Mouse (Mus musculus) heart, adult 18-20 months (tissue): Measurements from ENCODE around the gene Hoxb5. TPM values are rescaled to one million over a fixed set of nuclear protein-coding genes. Genes with fewer than 3 reads are reported as not detected.

Experiments
- DNase-seq, 2 experiments: peaks; one replicate each; pipeline ENCODE4 v3.0.0; 2021 to 2022; ENCODE audit warnings: mixed read lengths in 1 of 2
- total RNA-seq, 2 experiments: library from RNA; stranded (reverse); gene quantifications; 2 replicates each; pipeline ENCODE4 v1.2.3; 2021

The Hoxb5 gene
- total RNA-seq, 2 experiments from 2014 or later, result 0.12 to 0.21 TPM

DNA sequence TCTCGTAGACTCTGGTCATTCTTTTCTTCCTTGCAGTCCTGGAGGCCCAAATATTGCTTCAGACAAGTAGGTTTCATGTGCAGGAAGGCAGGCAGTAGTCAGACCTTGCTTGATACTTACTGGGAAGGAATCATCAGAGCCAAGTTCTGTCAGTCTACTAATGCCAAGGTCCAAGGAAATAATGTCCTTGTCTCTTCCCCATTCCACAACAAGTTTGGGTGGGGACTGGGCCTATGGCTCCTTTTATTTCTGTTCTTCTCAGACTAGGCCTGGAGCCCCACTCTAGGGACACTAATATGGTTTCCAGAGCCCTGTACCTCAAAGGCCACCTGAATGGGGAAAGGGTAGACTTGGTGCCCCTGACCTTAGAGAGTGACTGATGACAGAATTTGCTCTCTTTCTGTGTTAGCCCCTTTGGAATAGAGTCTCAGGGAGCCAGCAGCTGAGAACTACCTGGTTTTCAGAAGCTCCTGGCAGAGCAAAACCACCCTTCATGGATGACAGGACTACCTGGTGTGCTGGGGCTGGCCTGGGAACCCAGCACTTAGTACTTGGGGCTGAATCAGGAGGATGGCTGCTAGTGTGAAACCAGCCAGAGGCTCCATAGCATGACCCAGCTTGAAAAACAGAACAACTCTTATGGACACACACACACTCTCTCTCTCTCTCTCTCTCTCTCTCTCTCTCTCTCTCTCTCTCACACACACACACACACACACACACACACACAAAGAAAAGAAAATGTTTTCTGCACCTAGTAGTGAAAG, 14.5 kb upstream of the Hoxb5 start:
- no peak for DNase-seq

- DNase-seq, result no peak
Observed at GRCm38 (mm10) chr11:96289293-96289692, 13.8 kb upstream of the Hoxb5 start.

- no peak for DNase-seq
Observed at GRCm38 (mm10) chr11:96289837-96290236, 13.3 kb upstream of the Hoxb5 start.

- no peak for DNase-seq
Observed at GRCm38 (mm10) chr11:96290705-96291355, 12.3 kb upstream of the Hoxb5 start.

DNA sequence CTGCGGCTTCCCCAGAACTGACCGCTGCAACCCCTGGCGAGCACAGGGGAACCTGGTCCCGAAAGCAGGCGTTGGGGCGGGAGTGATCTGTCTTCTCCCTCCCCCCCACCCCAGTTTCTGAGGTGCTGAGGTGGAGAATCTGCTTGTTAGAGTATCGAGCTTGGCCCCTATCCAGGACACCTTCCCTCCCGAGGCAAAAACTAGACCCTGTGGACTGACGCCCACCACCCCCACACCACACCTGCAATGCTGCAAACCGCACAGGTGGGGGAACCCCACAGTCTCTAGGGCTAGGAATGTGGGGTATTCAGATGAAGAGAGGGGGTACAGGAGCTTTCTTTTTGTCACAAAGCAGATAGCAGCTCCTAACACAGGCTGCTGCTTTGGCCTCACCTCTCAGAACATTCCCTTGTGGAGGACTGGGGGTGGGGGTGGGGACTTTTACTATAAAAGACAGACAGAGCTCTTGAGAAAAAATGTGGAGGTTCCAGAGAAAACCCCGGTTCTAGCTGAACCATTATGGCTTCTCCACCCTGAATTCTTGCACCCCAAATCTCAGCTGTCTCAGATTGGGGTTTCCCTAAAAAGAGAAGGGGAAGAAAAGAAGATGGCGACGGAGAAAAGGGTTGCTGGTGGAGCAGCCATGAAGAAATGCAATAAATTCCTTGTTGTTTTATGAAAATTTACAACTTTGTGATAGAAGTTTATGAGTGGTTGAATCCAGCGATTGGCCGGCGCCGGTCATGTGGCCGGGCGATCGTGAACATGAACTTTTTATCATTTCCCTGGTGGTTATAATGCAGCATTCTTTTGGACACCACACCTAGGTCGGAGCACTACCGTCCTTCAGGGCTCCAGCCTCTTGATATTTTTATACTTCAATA, 11.2 kb upstream of the Hoxb5 start, which contains the start of gene Hoxb6:
Gene Hoxb6, plus strand, starts transcription at position 796 of the 884 bp plus-strand sequence.
- no peak for DNase-seq

- DNase-seq, result no peak
Observed at GRCm38 (mm10) chr11:96292565-96293301, 10.4 kb upstream of the Hoxb5 start.

DNA sequence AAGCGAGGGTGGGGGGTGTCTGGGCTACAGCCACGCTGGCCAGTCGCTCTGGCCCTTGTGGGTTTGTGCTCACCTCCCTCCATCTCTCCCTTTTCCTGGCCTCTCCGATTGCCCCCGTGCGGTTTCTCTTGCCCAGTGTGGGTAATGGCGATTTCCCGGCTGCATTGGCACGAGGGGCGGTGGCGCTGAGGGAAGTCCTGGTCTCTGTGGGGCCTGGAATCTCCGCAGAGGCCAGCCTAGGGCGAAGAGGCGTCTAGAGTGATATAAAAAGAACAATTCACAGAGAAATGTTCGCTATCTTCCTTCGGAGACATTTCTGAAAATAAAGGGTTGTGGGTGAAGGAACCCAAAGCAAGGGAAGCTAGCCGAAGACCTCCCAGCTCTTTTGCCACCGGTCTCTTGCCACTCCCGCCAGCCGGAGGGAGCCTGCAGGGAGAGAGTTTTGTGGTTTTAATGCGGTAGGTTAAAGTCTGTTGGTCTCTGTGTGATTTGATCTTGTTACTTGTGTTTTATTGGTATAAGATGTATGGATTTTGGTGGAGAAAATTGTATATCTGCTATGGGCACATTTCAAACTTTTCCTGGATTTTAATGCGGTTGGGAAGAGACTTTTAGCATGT, 9.7 kb upstream of the Hoxb5 start:
- no peak for DNase-seq

GRCm38 (mm10) chr11:96294245-96295091, 8.7 kb upstream of the Hoxb5 start:
- DNase-seq, result peak; percentile 45 to 87

- no peak for DNase-seq
Observed at GRCm38 (mm10) chr11:96295092-96295835, 7.9 kb upstream of the Hoxb5 start.

DNA sequence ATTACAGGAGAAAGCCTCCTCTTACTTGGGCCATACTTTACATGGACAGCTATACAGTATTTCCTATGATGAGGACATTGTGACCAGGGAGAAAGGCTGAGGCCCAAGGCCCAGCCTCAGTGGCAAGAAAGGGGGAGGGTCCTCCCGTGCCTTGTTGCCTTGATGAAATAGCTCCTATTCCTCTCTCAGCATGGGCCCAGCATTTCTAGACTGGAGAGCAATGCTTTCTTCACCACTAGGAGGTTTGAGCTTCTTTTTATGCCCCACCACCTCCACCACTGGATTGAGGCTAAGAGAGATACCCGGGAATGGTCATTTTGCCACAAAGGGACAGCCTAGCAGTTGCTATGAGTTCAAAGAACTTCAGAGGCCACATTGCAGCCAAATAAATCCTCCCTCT, 6.1 kb upstream of the Hoxb5 start:
- no peak for DNase-seq

- DNase-seq, result no peak
Observed at GRCm38 (mm10) chr11:96297428-96297827, 5.7 kb upstream of the Hoxb5 start.

DNA sequence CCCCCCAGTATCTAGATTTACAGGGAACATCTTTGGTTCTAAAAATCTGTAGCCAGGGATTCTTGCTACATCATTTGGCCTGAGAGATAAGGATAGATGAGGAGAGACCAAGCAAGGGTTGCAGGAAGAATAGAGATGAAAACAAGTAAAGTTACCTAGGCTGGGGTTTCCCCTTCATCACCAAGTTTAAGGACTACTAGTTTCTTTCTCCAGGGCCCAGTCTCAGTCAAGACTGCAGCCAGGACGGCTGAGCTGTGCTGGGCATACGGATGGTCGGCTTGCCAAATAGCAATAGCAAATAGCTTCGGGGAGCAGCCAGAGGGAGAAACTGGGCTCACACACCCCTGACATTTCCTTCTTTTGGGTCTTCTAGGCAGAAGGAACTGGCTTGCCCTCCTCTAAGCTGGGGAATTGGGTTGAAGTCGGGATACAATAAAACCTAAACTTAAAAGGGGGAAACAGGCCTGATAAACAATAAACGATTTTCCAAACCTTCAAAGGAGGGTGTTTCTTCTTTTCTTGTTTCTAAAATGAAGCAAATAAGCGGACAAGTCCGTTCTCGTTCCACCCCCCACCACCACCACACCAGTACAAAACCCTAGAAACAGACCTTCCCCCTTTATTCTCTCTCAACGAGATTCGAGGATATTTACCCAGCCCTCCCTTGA, 5.0 kb upstream of the Hoxb5 start:
- DNase-seq, result no peak

GRCm38 (mm10) chr11:96298895-96299667, 4.1 kb upstream of the Hoxb5 start:
- peak in 1 of 2 experiments; percentile 35 for DNase-seq

DNA sequence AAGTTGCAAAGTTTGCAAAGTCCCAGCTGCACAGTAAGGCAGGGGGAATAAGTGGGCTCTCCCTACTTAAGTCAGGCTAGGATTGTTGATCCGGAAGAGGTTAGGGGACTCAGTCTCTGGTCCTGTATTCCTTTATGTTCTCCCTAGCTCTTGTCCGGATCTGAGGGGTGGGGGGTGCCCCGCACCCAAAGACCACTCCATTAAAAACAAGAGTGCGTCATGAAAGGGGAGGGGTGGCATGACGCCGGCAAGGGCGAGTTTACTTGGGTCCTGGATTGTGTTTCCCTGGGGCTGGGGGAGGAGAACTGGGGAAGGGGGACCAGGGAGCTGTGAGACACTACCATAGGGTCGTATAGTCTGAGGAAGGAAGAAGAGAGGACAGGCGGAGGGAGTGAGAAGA, 3.4 kb upstream of the Hoxb5 start:
- no peak for DNase-seq

GRCm38 (mm10) chr11:96300354-96301063, 2.6 kb upstream of the Hoxb5 start:
- no peak for DNase-seq

DNA sequence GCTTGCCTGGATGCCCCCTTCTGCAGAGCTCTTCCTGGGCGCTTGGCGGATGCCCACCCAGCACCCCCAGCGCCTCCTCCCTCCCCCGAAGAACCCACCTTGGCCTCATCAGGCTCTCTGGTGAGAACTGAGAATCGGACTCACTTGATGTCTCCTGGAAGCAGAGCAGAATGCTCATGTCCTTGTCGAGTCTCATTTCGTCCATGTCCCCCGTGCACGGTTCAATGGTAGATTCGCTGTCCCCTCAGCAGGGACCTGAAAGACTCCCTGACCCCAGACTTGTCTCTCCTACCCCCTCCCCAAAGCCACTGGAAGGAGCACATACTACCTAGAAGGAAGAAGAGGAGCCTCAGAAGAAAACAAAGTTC, 2.1 kb upstream of the Hoxb5 start:
- DNase-seq, result no peak

DNA sequence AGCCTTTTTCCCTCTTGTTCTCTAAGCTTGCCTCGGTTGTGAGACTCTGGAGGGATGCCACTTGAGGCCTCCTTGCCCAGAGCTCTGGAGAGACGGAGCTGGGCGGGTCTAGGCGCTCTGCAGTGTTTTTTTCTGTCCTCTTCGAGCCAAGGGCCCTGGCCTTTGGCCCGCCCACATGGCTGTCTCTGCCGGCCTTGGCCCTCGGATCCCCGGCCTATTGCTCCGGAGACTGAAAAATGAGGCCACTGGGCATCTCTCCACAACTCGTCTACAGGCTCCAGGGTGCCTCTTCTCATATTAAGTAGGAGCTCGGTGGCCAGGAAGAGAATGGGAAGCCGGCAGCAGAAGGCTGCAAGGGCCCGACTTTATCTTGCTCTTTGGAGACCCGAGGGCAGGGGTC, 1.3 kb upstream of the Hoxb5 start:
- DNase-seq, result peak in 1 of 2 experiments; percentile 23
